Mouse (Mus musculus) right cerebral cortex, postnatal 36 days (tissue): Measurements from ENCODE around the gene Ssh1.

Experiments used
- DNase-seq, 2 experiments: peaks; one replicate each; pipeline ENCODE4 v3.0.0; 2022; ENCODE audit warnings: low spot score in 2 of 2, mixed read lengths in 1 of 2

The Ssh1 gene

GRCm38 (mm10) chr5:113932310-113932709 lies 61.4 kb downstream of the Ssh1 start:
- DNase-seq, result no peak

GRCm38 (mm10) chr5:113930648-113931609 lies 62.8 kb downstream of the Ssh1 start:
- peak in 1 of 2 experiments; percentile 36 for DNase-seq

- no peak for DNase-seq
These were observed 63.6 kb downstream of the Ssh1 start for GRCm38 (mm10) chr5:113929950-113930647.

- no peak for DNase-seq
These were observed 64.2 kb downstream of the Ssh1 start for GRCm38 (mm10) chr5:113929526-113929925.

GRCm38 (mm10) chr5:113924608-113925007 lies 69.1 kb downstream of the Ssh1 start:
- no peak for DNase-seq

GRCm38 (mm10) chr5:113921310-113922166 lies 72.2 kb downstream of the Ssh1 start:
- no peak for DNase-seq

GRCm38 (mm10) chr5:113919060-113919459 lies 74.6 kb downstream of the Ssh1 start:
- DNase-seq, result no peak

- no peak for DNase-seq
These were observed 75.0 kb downstream of the Ssh1 start for GRCm38 (mm10) chr5:113918654-113919053.

GRCm38 (mm10) chr5:113910705-113911104 lies 83.0 kb downstream of the Ssh1 start:
- DNase-seq, result no peak

- DNase-seq, result no peak
These were observed 83.5 kb downstream of the Ssh1 start for GRCm38 (mm10) chr5:113910065-113910701.

- DNase-seq, result peak; percentile 94
These were observed 84.9 kb downstream of the Ssh1 start, which contains the start of gene Coro1c for GRCm38 (mm10) chr5:113908592-113909441. Gene Coro1c (minus strand): TSS chr5:113908758.

GRCm38 (mm10) chr5:113907786-113908567 lies 85.7 kb downstream of the Ssh1 start:
- DNase-seq, result peak; percentile 26 to 52

- no peak for DNase-seq
These were observed 86.5 kb downstream of the Ssh1 start for GRCm38 (mm10) chr5:113906958-113907735.

GRCm38 (mm10) chr5:113904987-113905386 lies 88.7 kb downstream of the Ssh1 start:
- DNase-seq, result no peak

GRCm38 (mm10) chr5:113902983-113903382 lies 90.7 kb downstream of the Ssh1 start:
- DNase-seq, result no peak

- no peak for DNase-seq
These were observed 91.7 kb downstream of the Ssh1 start for GRCm38 (mm10) chr5:113902017-113902416.

- DNase-seq, result peak in 1 of 2 experiments; percentile 45
These were observed 92.6 kb downstream of the Ssh1 start for GRCm38 (mm10) chr5:113901074-113901571.

GRCm38 (mm10) chr5:113899543-113899942 lies 94.2 kb downstream of the Ssh1 start:
- DNase-seq, result no peak
